Mouse (Mus musculus) midbrain, postnatal 0 days (tissue): Measurements from ENCODE around the gene Slc25a14. TPM values are rescaled to one million over a fixed set of nuclear protein-coding genes. Genes with fewer than 3 reads are reported as not detected.
A peak's percentile ranks its signal among the peaks of the same experiment; 100 is the strongest.

Experiments used
- ATAC-seq: fragments of 200-750 bp; cut with Nextera tagmentation; 2 replicates; pipeline ENCODE4 v1.8.0; 2017; ENCODE audit warnings: moderate number of reproducible peaks, mild to moderate bottlenecking, moderate TSS enrichment, moderate library complexity; ENCODE audit not compliant: low FRiP score
- DNase-seq: peaks from one replicate; pipeline ENCODE4 v3.0.0-alpha.2; 2015; ENCODE audit warnings: low spot score
- H3K27ac ChIP-seq: fragments of 300-500 bp; sonication (generic); 2 replicates; pipeline ENCODE4 v1.5.1; 2014; ENCODE audit warnings: low read depth, mild to moderate bottlenecking, low read length, mixed read lengths
- H3K27me3 ChIP-seq: fragments of 300-500 bp; sonication (generic); 2 replicates; pipeline ENCODE4 v1.6.1; 2014; ENCODE audit warnings: low read length, control low read depth, mixed read lengths; ENCODE audit not compliant: insufficient read depth
- H3K36me3 ChIP-seq: fragments of 300-500 bp; sonication (generic); 2 replicates; pipeline ENCODE4 v1.6.1; 2014; ENCODE audit warnings: low read length, control low read depth, mixed read lengths; ENCODE audit not compliant: insufficient read depth
- H3K4me1 ChIP-seq: fragments of 300-500 bp; sonication (generic); 2 replicates; pipeline ENCODE4 v1.6.1; 2014; ENCODE audit warnings: mild to moderate bottlenecking, control low read depth, antibody characterized with exemption, low read length, mixed read lengths; ENCODE audit not compliant: insufficient read depth
- H3K4me2 ChIP-seq: fragments of 300-500 bp; sonication (generic); 2 replicates; pipeline ENCODE4 v1.6.1; 2014; ENCODE audit warnings: low read depth, mild to moderate bottlenecking, low read length, mixed read lengths; ENCODE audit not compliant: poor library complexity, severe bottlenecking
- H3K4me3 ChIP-seq: fragments of 300-500 bp; sonication (generic); 2 replicates; pipeline ENCODE4 v1.5.1; 2014; ENCODE audit warnings: low read depth, mild to moderate bottlenecking, low read length, moderate library complexity
- H3K9ac ChIP-seq: fragments of 300-500 bp; sonication (generic); replicated peaks from 2 replicates; pipeline ENCODE4 v1.6.1; 2014; ENCODE audit warnings: mild to moderate bottlenecking, low read length, moderate library complexity, mixed read lengths; ENCODE audit not compliant: poor library complexity, severe bottlenecking
- H3K9me3 ChIP-seq: fragments of 300-500 bp; sonication (generic); 2 replicates; pipeline ENCODE4 v1.6.1; 2016; ENCODE audit warnings: low read length, control low read depth
- CTCF ChIP-seq: IDR thresholded peaks from 2 replicates; pipeline ENCODE4 v1.5.1; 2016; ENCODE audit warnings: antibody characterized with exemption, mild to moderate bottlenecking
- WGBS: fragments of 180-500 bp; shearing (Covaris S2); extraction: QIAGEN DNeasy Blood & Tissue Kit; methylation state at CpG from one replicate; pipeline ENCODE4 v1.1.7; 2014; 5-methylcytosine and 5-hydroxymethylcytosine counted together
- microRNA-seq: library from miRNA; unstranded; fragments of <30 nt; microRNA quantifications from one replicate; pipeline ENCODE4, GENCODE M21; 2016; ENCODE audit warnings: borderline number of aligned reads
- polyA plus RNA-seq: library from polyadenylated mRNA; unstranded; fragments of >200 nt; fragmentation: Nextera tagmentation; extraction: Ambion mirVana; gene quantifications from 2 replicates; pipeline ENCODE4 v1.2.1, GENCODE M21; 2015
- total RNA-seq: library from RNA; depleted of rRNA; stranded (reverse); fragments of >200 nt; gene quantifications from 2 replicates; pipeline ENCODE4 v1.2.3, GENCODE M21; 2014; rRNA removed

Slc25a14 gene
- total and polyA plus RNA-seq, 2 experiments from 2014 or later = 21.3 to 49.3 TPM

GRCm38 (mm10) chrX:48694864-48695371 is 71.7 kb downstream of the Slc25a14 start, which contains the start of gene Rbmx2:
Rbmx2 (plus strand) TSS chrX:48695004.
- DNase-seq = peak; percentile 96
- no peak within 1 kb of the TSS; the same call in 1 of the 2 replicates for H3K9ac ChIP-seq
- no peak for TF ChIP-seq CTCF
- no peaks in the 10 kb centered on the region for H3K4me1 ChIP-seq
- H3K27ac ChIP-seq = no peak within 1 kb of the TSS
- peak within 1 kb of the TSS; percentile 53 for H3K4me3 ChIP-seq
- H3K27me3 ChIP-seq = no peaks in the 10 kb centered on the region
- H3K36me3 ChIP-seq = no peaks in the 10 kb centered on the region
- peak within 1 kb of the TSS; percentile 57 for H3K4me2 ChIP-seq
- ATAC-seq = peak; percentile 98
- H3K9me3 ChIP-seq = no peaks in the 10 kb centered on the region
- 12% methylated on average over 35 of the region's 42 CpGs for WGBS

- Histone ChIP-seq H3K27me3 (no peaks in the 10 kb centered on the region), H3K4me2 (no peak overlapping the region), H3K4me3 (no peak overlapping the region), H3K27ac (no peak overlapping the region), H3K9ac (no peak overlapping the region), H3K36me3 (0 out of 2 replicates have a peak, but pooled peaks cover 4% of the 10 kb centered on the region), H3K4me1 (no peaks in the 10 kb centered on the region), H3K9me3 (no peaks in the 10 kb centered on the region)
- WGBS = 85% methylated on average over 10 of the region's 10 CpGs
- ATAC-seq = no peak
- TF ChIP-seq CTCF = no peak
- DNase-seq = no peak
Observed at GRCm38 (mm10) chrX:48709701-48710100, 86.5 kb downstream of the Slc25a14 start.

Small RNA genes lying within 50 kb of the gene (microRNA-seq; reads per million reads assigned to microRNA genes)
- not detected for gene Gm27828

Other genes starting within 250 kb of the Slc25a14 start
- gene Elf4, start 160.3 kb upstream of the Slc25a14 start, total RNA-seq = 0.99 and 1.2 TPM in 2 replicates
- 0.22 and 0.23 TPM in 2 replicates for gene Elf4, start 160.3 kb upstream of the Slc25a14 start, polyA plus RNA-seq
- 9.2 and 9.8 TPM in 2 replicates for gene Aifm1, start 109.8 kb upstream of the Slc25a14 start, total RNA-seq
- 25.1 and 26.1 TPM in 2 replicates for gene Aifm1, start 109.8 kb upstream of the Slc25a14 start, polyA plus RNA-seq
- 54.7 and 56.7 TPM in 2 replicates for gene Rab33a, start 104.1 kb upstream of the Slc25a14 start, total RNA-seq
- gene Rab33a, start 104.1 kb upstream of the Slc25a14 start, polyA plus RNA-seq = 81.6 and 83.5 TPM in 2 replicates
- gene Zfp280c, start 28.9 kb upstream of the Slc25a14 start, total RNA-seq = 16.9 and 28.3 TPM in 2 replicates
- 8.6 and 9.5 TPM in 2 replicates for gene Zfp280c, start 28.9 kb upstream of the Slc25a14 start, polyA plus RNA-seq
- not detected in 2 replicates for gene Gpr119, start 51.1 kb downstream of the Slc25a14 start, total RNA-seq
- gene Gpr119, start 51.1 kb downstream of the Slc25a14 start, polyA plus RNA-seq = not detected in 2 replicates
- gene Rbmx2, start 71.6 kb downstream of the Slc25a14 start, total RNA-seq = 5.5 and 7.3 TPM in 2 replicates
- 28.7 and 29.0 TPM in 2 replicates for gene Rbmx2, start 71.6 kb downstream of the Slc25a14 start, polyA plus RNA-seq